Mouse (Mus musculus) kidney, adult 2 months (tissue): ENCODE data around the gene Sh3bgrl.

ENCODE experiments used
- CTCF ChIP-seq: fragments of 200-500 bp; conservative IDR thresholded peaks from 2 replicates; pipeline ENCODE4 v1.5.1; 2011; ENCODE audit warnings: low read depth, mild to moderate bottlenecking, control low read depth, low read length, moderate library complexity, mixed read lengths; ENCODE audit not compliant: insufficient read depth, insufficient read length
- POLR2A ChIP-seq: fragments of 200-500 bp; IDR thresholded peaks from one replicate; pipeline ENCODE4 v1.6.1; 2011; ENCODE audit warnings: low read depth, low read length, control low read depth

- TF ChIP-seq CTCF = no peak
- no peak for TF ChIP-seq POLR2A
Measured at GRCm38 (mm10) chrX:109175038-109175437, 79.9 kb downstream of the Sh3bgrl start.
